Mouse (Mus musculus): ENCODE measurements around the gene Dap3.
"Not testable (repeated sequence)": the region's sequence is repeated elsewhere in the genome, so short reads cannot be mapped to it uniquely, and the experiment has no call there.

DNA sequence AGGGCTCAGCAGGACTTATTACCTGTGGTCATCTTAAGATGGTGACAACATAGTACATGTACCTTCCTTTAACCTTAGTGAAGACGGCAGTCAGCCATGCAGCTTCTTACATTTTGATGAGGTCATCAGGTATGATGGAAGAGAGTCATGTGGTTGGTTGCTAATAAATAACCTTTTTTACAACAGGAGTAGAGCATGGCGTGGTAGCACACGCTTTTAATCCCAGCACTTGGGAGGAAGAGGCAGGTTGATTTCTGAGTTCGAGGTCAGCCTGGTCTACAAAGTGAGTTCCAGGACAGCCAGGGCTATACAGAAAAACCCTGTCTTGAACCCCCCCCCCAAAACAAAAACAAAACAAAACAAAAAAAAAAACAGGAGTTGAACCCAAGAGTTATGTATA lies 68.4 kb downstream of the Dap3 start:
- not testable (repeated sequence) for TF ChIP-seq CTCF (IDR thresholded peaks at IDR 0.05; ENCODE audit: borderline replicate concordance, insufficient read depth, low read length); POLR2A (IDR thresholded peaks at IDR 0.05; ENCODE audit: low read depth, low read length)

Measured in embryonic fibroblast, embryonic 13.5 days (primary cell).